Mouse (Mus musculus) stomach, postnatal 0 days (tissue): ENCODE results near the gene Ykt6. TPM values are rescaled to one million over a fixed set of nuclear protein-coding genes. Genes with fewer than 3 reads are reported as not detected.
A peak's percentile ranks its signal among the peaks of the same experiment; 100 is the strongest.
"Not testable (repeated sequence)": the region's sequence is repeated elsewhere in the genome, so short reads cannot be mapped to it uniquely, and the experiment has no call there.

Source experiments
- ATAC-seq: fragments of 200-750 bp; cut with Nextera tagmentation; 2 replicates; pipeline ENCODE4 v1.8.0; 2017; ENCODE audit not compliant: low FRiP score, low TSS enrichment
- DNase-seq: peaks from one replicate; pipeline ENCODE4 v3.0.0-alpha.2; 2016; ENCODE audit warnings: low spot score
- H3K27ac ChIP-seq: fragments of 300-500 bp; sonication (generic); replicated peaks from 2 replicates; pipeline ENCODE4 v1.5.1; 2014; ENCODE audit warnings: mild to moderate bottlenecking, control low read depth
- H3K27me3 ChIP-seq: fragments of 300-500 bp; sonication (generic); 2 replicates; pipeline ENCODE4 v1.6.1; 2014; ENCODE audit warnings: low read length; ENCODE audit not compliant: control insufficient read depth, insufficient read depth
- H3K36me3 ChIP-seq: fragments of 300-500 bp; sonication (generic); 2 replicates; pipeline ENCODE4 v1.6.1; 2014; ENCODE audit warnings: low read length, mixed read lengths; ENCODE audit not compliant: control insufficient read depth, insufficient read depth
- H3K4me1 ChIP-seq: fragments of 300-500 bp; sonication (generic); replicated peaks from 2 replicates; pipeline ENCODE4 v1.6.1; 2014; ENCODE audit warnings: antibody characterized with exemption; ENCODE audit not compliant: control insufficient read depth, insufficient read depth
- H3K4me2 ChIP-seq: fragments of 300-500 bp; sonication (generic); replicated peaks from 2 replicates; pipeline ENCODE4 v1.6.1; 2014; ENCODE audit warnings: low read depth, mild to moderate bottlenecking, control low read depth, moderate library complexity
- H3K4me3 ChIP-seq: fragments of 300-500 bp; sonication (generic); 2 replicates; pipeline ENCODE4 v1.5.1; 2014; ENCODE audit warnings: low read depth, low read length, control low read depth
- H3K9ac ChIP-seq: fragments of 300-500 bp; sonication (generic); 2 replicates; pipeline ENCODE4 v1.6.1; 2014; ENCODE audit warnings: mild to moderate bottlenecking, low read length, control low read depth, mixed read lengths
- H3K9me3 ChIP-seq: fragments of 300-500 bp; sonication (generic); 2 replicates; pipeline ENCODE4 v1.6.1; 2016; ENCODE audit warnings: low read length; ENCODE audit not compliant: control insufficient read depth
- CTCF ChIP-seq: IDR thresholded peaks from 2 replicates; pipeline ENCODE4 v1.5.1; 2016; ENCODE audit warnings: antibody characterized with exemption, low read depth, mild to moderate bottlenecking, moderate library complexity
- EP300 ChIP-seq: optimal IDR thresholded peaks from 2 replicates; pipeline ENCODE3; 2016; ENCODE audit warnings: antibody characterized with exemption
- WGBS: fragments of 180-500 bp; shearing (Covaris S2); extraction: QIAGEN DNeasy Blood & Tissue Kit; methylation state at CpG from one replicate; pipeline ENCODE4 v1.1.7; 2014; 5-methylcytosine and 5-hydroxymethylcytosine counted together
- polyA plus RNA-seq: library from polyadenylated mRNA; unstranded; fragments of >200 nt; fragmentation: Nextera tagmentation; extraction: Ambion mirVana; gene quantifications from 2 replicates; pipeline ENCODE4 v1.2.1, GENCODE M21; 2015

Ykt6 gene
- polyA plus RNA-seq, 1 experiment from 2014 or later: 47.0 TPM

DNA sequence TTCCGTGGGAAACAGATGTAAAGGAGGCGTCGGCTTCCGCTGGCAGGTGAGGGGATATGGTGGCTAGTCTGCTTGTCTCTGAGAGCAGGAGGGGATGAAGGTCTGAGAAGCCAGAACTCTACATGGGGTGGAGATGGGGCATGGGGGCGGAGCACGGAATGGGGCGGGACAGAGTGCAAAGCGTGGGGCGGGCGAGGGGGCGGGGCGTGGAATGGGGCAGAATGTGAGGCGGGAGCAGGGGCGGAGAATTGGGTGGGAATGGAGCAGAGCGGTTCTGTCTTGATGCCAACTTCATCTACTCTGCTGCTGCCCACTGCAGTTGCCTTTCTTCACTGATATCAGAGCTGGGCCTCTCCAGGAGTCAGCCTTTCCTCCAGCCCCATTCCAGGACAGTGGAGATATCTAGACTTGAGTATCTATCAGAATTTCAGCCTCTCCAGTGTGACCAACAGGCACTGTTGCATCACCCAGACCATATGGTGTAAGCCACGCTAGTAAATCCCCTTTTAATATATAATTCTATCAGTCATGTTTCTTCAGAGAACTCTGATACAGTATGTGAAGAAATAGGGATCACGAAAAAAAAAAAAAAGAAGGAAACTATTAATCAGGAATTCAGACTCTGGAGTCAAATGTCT lies 35.1 kb upstream of the Ykt6 start:
- Histone ChIP-seq H3K4me3 (no peak overlapping the region), H3K4me2 (no peak overlapping the region), H3K36me3 (no peaks in the 10 kb centered on the region), H3K9ac (no peak overlapping the region), H3K4me1 (no peaks in the 10 kb centered on the region; the same call in 1 of the 2 replicates), H3K27ac (no peak overlapping the region), H3K27me3 (no peaks in the 10 kb centered on the region), H3K9me3 (no peaks in the 10 kb centered on the region)
- DNase-seq (peak; percentile 75), ATAC-seq (peak; percentile 78)
- TF ChIP-seq CTCF (no peak), EP300 (no peak)
- WGBS: 30% methylated on average over 16 of the region's 17 CpGs

DNA sequence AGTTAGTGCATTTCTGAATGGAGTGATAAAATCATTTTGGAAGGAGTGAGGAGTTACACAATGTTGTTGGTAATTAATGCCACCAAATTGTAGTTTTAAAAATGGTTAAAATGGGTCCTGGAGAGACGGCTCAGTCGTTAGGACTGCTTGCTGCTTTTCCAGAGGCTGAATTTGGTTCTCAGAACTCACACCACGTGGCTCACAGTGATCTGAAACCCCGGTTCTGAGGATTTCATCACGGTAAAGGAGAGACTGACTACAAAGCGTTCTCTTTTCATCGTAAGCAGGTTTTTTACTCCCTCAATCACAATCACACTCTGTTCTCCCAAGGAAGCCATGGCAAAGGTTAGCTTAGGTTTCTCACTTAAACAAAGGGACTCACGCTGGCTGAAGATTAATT lies 30.8 kb upstream of the Ykt6 start:
- Histone ChIP-seq H3K9me3 (no peaks in the 10 kb centered on the region), H3K9ac (no peak overlapping the region), H3K27ac (no peak overlapping the region), H3K4me3 (no peak overlapping the region), H3K4me2 (no peak overlapping the region), H3K36me3 (no peaks in the 10 kb centered on the region), H3K4me1 (no peaks in the 10 kb centered on the region; the same call in 1 of the 2 replicates), H3K27me3 (no peaks in the 10 kb centered on the region)
- ATAC-seq (no peak), DNase-seq (no peak)
- WGBS: 61% methylated on average over 8 of the region's 8 CpGs
- TF ChIP-seq EP300 (no peak), CTCF (no peak)

DNA sequence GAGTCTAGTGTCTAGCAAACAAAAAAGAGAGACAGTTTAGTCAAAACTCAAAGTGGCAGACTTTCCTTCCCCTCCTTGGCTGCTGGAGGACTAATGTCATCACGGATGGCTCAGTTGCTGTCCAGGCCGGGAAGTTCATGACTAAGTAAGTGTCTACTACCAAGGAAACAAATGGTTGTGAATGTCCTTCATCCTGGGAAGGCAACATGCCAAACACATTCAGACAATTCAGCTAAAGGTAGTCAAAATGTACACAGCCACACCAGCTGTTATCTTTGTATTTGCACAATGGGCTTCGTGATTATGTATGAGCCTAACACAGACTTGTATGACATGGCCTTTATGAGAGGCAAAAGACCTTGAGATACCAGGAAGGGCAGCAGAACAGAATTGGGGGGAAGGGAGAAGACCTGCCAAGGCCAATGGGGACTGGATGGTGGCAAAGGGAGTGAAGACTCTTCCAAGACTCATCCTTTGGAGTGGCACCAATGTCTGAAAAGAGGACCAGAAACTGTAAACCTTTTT lies 28.7 kb upstream of the Ykt6 start:
- no peak overlapping the region for H3K4me3 ChIP-seq
- H3K9ac ChIP-seq: no peak overlapping the region
- H3K9me3 ChIP-seq: no peaks in the 10 kb centered on the region
- no peak overlapping the region for H3K4me2 ChIP-seq
- no peaks in the 10 kb centered on the region for H3K4me1 ChIP-seq
- DNase-seq: no peak
- H3K27ac ChIP-seq: no peak overlapping the region
- 67% methylated on average over 3 of the region's 3 CpGs for WGBS
- no peaks in the 10 kb centered on the region for H3K27me3 ChIP-seq
- TF ChIP-seq CTCF: no peak
- TF ChIP-seq EP300: no peak
- H3K36me3 ChIP-seq: no peaks in the 10 kb centered on the region
- ATAC-seq: peak; percentile 76

DNA sequence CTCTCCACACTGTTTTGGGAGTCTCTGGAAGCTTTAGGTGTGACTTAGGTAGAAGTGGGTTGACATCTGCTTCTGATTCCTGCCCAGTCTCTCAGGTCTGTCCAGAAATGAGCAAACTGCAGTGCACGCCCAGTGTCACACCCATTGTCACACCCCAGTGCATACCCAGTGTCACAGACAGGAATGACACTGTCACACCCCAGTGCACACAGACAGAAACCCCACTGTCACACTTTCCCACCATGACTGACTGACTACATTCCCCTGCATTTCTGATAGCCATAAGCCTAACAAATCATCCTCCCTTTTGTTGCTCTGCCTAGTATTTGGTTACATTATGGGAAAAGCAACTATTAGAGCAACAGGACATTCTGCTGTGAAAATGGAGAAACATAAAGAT lies 24.9 kb upstream of the Ykt6 start:
- WGBS: 92% methylated on average over 1 of the region's 1 CpGs
- TF ChIP-seq EP300: no peak
- no peak for TF ChIP-seq CTCF
- Histone ChIP-seq H3K9ac (no peak overlapping the region), H3K4me2 (no peak overlapping the region), H3K4me1 (no peaks in the 10 kb centered on the region), H3K27ac (no peak overlapping the region), H3K4me3 (no peak overlapping the region), H3K9me3 (no peaks in the 10 kb centered on the region), H3K27me3 (no peaks in the 10 kb centered on the region), H3K36me3 (no peaks in the 10 kb centered on the region)
- DNase-seq (no peak), ATAC-seq (peak; percentile 56; the same call in 1 of the 2 replicates)

DNA sequence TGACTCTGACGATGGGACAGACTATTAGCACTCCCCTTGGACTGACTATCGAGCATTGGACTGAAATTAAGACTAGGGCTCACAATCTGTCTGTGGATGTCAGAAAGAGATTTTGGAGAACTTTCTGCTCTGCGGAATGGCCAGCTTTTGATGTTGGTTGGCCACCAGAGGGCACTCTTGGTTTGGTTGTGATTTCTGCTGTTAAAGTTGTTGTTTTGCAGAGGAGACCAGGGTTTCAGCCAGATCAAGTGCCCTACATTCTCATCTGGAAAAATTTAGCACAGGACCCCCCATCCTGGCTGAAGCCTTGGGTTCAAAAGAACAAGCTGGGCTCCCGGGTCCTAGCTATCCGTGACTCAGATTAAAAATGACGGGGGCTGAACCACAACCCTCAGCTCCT lies 23.5 kb upstream of the Ykt6 start:
- not testable (repeated sequence) for DNase-seq
- 89% methylated on average over 6 of the region's 6 CpGs for WGBS

DNA sequence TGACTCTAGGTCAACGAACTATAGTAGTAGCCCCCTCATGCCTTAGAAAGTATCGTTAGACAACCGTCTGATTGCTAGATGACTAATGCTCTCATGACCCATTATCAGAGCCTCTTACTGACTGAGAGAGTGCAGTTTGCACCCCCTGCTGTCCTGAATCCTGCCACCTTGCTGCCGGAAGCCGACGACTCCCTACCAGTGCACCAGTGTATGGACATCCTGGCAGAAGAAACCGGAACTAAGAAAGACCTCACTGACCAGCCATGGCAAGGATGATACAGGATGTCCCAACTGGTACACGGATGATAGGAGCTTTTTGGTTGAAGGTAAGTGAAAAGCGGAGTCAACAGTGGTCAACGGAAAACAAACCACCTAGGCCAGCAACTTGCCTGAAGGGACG lies 21.0 kb upstream of the Ykt6 start:
- H3K9ac ChIP-seq, H3K36me3 ChIP-seq, H3K4me1 ChIP-seq, H3K4me3 ChIP-seq, ATAC-seq, DNase-seq, H3K9me3 ChIP-seq, H3K4me2 ChIP-seq, H3K27me3 ChIP-seq, H3K27ac ChIP-seq: not testable (repeated sequence)
- 94% methylated on average over 11 of the region's 11 CpGs for WGBS

More for the DNA sequence above, 23.5 kb upstream of the Ykt6 start:
- H3K27ac ChIP-seq, H3K36me3 ChIP-seq, H3K9ac ChIP-seq, ATAC-seq, H3K9me3 ChIP-seq, H3K27me3 ChIP-seq, H3K4me1 ChIP-seq, H3K4me2 ChIP-seq, H3K4me3 ChIP-seq: not testable (repeated sequence)
- TF ChIP-seq CTCF: peak; percentile 59
